In genomic region chr14:27325537-27325936, GRCm38 (mm10) we compare ENCODE assay signal across 34 mouse cellular contexts.
DNase-seq lines count a peak whose midpoint lies in the region; ATAC-seq and TF ChIP-seq lines count a peak whose summit lies in the region.
"Had no signal": no experiment of that assay in that cellular context is flagged by ENCODE, and none has a peak within 500 bp of the region (broad histone marks: within the 10 kb centered on the region; RNA-seq: fewer than 3 reads in every experiment).

No protein-coding gene starts in this region.

- H3K27ac ChIP-seq in limb, embryonic 12.5 days: peak overlapping the region; percentile 30
- no peak overlapping the region for H3K27ac ChIP-seq in limb, embryonic 10.5 days
- no peak overlapping the region for H3K27ac ChIP-seq in forebrain, postnatal 0 days (ENCODE audit: low read depth, low read length)
- H3K27ac ChIP-seq: embryonic facial prominence, embryonic 12.5 days; forebrain, embryonic 10.5 days; hindbrain, embryonic 10.5 days; intestine, embryonic 15.5 days; kidney, postnatal 0 days; liver, embryonic 15.5 days; midbrain, embryonic 13.5 days; neural tube, embryonic 15.5 days; stomach, embryonic 15.5 days had no signal

- 49% methylated on average over 6 of the region's 6 CpGs for WGBS in limb, embryonic 12.5 days
- 83% methylated on average over 6 of the region's 6 CpGs for WGBS in limb, embryonic 10.5 days
- 79% methylated on average over 6 of the region's 6 CpGs for WGBS in forebrain, postnatal 0 days

- H3K9ac ChIP-seq in limb, embryonic 12.5 days (replicated peaks): no peak overlapping the region
- H3K9ac ChIP-seq in forebrain, postnatal 0 days: no peak overlapping the region
- H3K9ac ChIP-seq: embryonic facial prominence, embryonic 12.5 days; heart, embryonic 12.5 days; intestine, embryonic 15.5 days; liver, embryonic 15.5 days; lung, embryonic 14.5 days; midbrain, embryonic 13.5 days; neural tube, embryonic 15.5 days; stomach, embryonic 15.5 days had no signal

- ATAC-seq in limb, embryonic 12.5 days (ENCODE audit: insufficient number of reproducible peaks, insufficient read depth, low FRiP score, low TSS enrichment, low read depth): no peak
- no peak for ATAC-seq in forebrain, postnatal 0 days
- ATAC-seq: forebrain, embryonic 16.5 days; hindbrain, embryonic 16.5 days; intestine, embryonic 15.5 days; midbrain, embryonic 13.5 days; Patski had no signal

- H3K4me3 ChIP-seq in limb, embryonic 12.5 days (replicated peaks): no peak overlapping the region
- H3K4me3 ChIP-seq in limb, embryonic 10.5 days: no peak overlapping the region
- H3K4me3 ChIP-seq in forebrain, postnatal 0 days (ENCODE audit: low read depth, low read length): no peak overlapping the region
- H3K4me3 ChIP-seq: embryonic facial prominence, embryonic 12.5 days; forebrain, embryonic 10.5 days; heart, embryonic 12.5 days; hindbrain, embryonic 10.5 days; intestine, embryonic 15.5 days; liver, embryonic 15.5 days; megakaryocyte, embryonic 14.5 days; midbrain, embryonic 13.5 days; neural tube, embryonic 15.5 days; stomach, embryonic 15.5 days had no signal

- H3K36me3 ChIP-seq in limb, embryonic 12.5 days: no peaks in the 10 kb centered on the region
- H3K36me3 ChIP-seq in limb, embryonic 10.5 days: no peaks in the 10 kb centered on the region
- H3K36me3 ChIP-seq in forebrain, postnatal 0 days (ENCODE audit: insufficient read depth): no peaks in the 10 kb centered on the region
- H3K36me3 ChIP-seq: embryonic facial prominence, embryonic 12.5 days; forebrain, embryonic 10.5 days; G1E; heart, embryonic 12.5 days; hindbrain, embryonic 10.5 days; intestine, embryonic 15.5 days; liver, embryonic 15.5 days; midbrain, embryonic 13.5 days; neural tube, embryonic 15.5 days; stomach, embryonic 15.5 days had no signal

- no peak overlapping the region for H3K4me2 ChIP-seq in limb, embryonic 12.5 days
- H3K4me2 ChIP-seq in forebrain, postnatal 0 days (ENCODE audit: low read depth): no peak overlapping the region
- H3K4me2 ChIP-seq: embryonic facial prominence, embryonic 12.5 days; heart, embryonic 12.5 days; intestine, embryonic 15.5 days; liver, embryonic 15.5 days; lung, embryonic 14.5 days; midbrain, embryonic 13.5 days; neural tube, embryonic 15.5 days; stomach, embryonic 15.5 days had no signal

- H3K9me3 ChIP-seq in limb, embryonic 12.5 days: no peaks in the 10 kb centered on the region
- no peaks in the 10 kb centered on the region for H3K9me3 ChIP-seq in limb, embryonic 10.5 days (replicated peaks)
- H3K9me3 ChIP-seq in forebrain, postnatal 0 days (ENCODE audit: low read length): no peaks in the 10 kb centered on the region
- H3K9me3 ChIP-seq: embryonic facial prominence, embryonic 12.5 days; G1E; heart, embryonic 12.5 days; hindbrain, embryonic 10.5 days; intestine, embryonic 15.5 days; liver, embryonic 15.5 days; midbrain, embryonic 13.5 days; neural tube, embryonic 15.5 days; stomach, embryonic 15.5 days had no signal

- no peaks in the 10 kb centered on the region for H3K27me3 ChIP-seq in limb, embryonic 12.5 days
- no peaks in the 10 kb centered on the region for H3K27me3 ChIP-seq in limb, embryonic 10.5 days (ENCODE audit: low read depth, poor library complexity, severe bottlenecking)
- H3K27me3 ChIP-seq in forebrain, postnatal 0 days (ENCODE audit: insufficient read depth, low read length): no peaks in the 10 kb centered on the region
- H3K27me3 ChIP-seq: embryonic facial prominence, embryonic 12.5 days; heart, embryonic 12.5 days; intestine, embryonic 15.5 days; liver, embryonic 15.5 days; megakaryocyte, embryonic 14.5 days; midbrain, embryonic 13.5 days; neural tube, embryonic 15.5 days; Patski; stomach, embryonic 15.5 days had no signal

- no peak for DNase-seq in limb, embryonic 10.5 days (ENCODE audit: low spot score)
- DNase-seq in MN1 (ENCODE audit: low spot score): peak; percentile 31
- peak; percentile 88 for DNase-seq in gonadal fat pad, adult 2 months (ENCODE audit: low read depth)
- DNase-seq in naive thymus-derived CD4-positive, alpha-beta T cell, adult 2 months (ENCODE audit: low read depth): peak; percentile 43
- DNase-seq in spleen, postnatal 36 days (ENCODE audit: low spot score in 2 of 2): no peak
- DNase-seq in forebrain, postnatal 0 days: no peak
- DNase-seq: adrenal gland, postnatal 10 days; B cell, adult 2 months; cerebellum, adult 11 months; cerebellum, adult 9-10 months; embryo, embryonic 11 days; gastrocnemius, postnatal 10 days; heart, adult 18-20 months; kidney, adult 8-10 months; lung, embryonic 14.5 days; lung, postnatal 4 days; retina, postnatal 1 day; right cerebral cortex, postnatal 14 days had no signal

- H3K4me1 ChIP-seq in limb, embryonic 12.5 days (replicated peaks): peaks cover 27% of the 10 kb centered on the region
- H3K4me1 ChIP-seq in limb, embryonic 10.5 days: peaks cover 5% of the 10 kb centered on the region; the same call in 1 of the 2 replicates
- H3K4me1 ChIP-seq in forebrain, postnatal 0 days (ENCODE audit: insufficient read depth): no peaks in the 10 kb centered on the region
- H3K4me1 ChIP-seq: embryonic facial prominence, embryonic 12.5 days; forebrain, embryonic 10.5 days; hindbrain, embryonic 10.5 days; intestine, embryonic 15.5 days; liver, embryonic 15.5 days; midbrain, embryonic 13.5 days; neural tube, embryonic 15.5 days had no signal

- no peak for TF ChIP-seq CTCF in forebrain, postnatal 0 days (IDR thresholded peaks at IDR 0.05; ENCODE audit: low read depth)

Comparison
In these comparisons a context has a peak if more than half of its experiments do, and no peak if none do; other contexts are left out.
1. DNase-seq: peak in MN1 (single experiment), gonadal fat pad, adult 2 months (single experiment) and naive thymus-derived CD4-positive, alpha-beta T cell, adult 2 months (single experiment); none in limb, embryonic 10.5 days (single experiment), spleen, postnatal 36 days (0 of 2) and forebrain, postnatal 0 days (single experiment).